Mouse (Mus musculus) lung, adult 2 months (tissue): ENCODE data around the gene Pdzd11.

Experiments
- CTCF ChIP-seq: fragments of 200-500 bp; IDR thresholded peaks from 2 replicates; pipeline ENCODE4 v1.5.1; 2011; ENCODE audit warnings: mild to moderate bottlenecking, low read length, control low read depth; ENCODE audit not compliant: insufficient read depth
- POLR2A ChIP-seq: fragments of 200-500 bp; IDR thresholded peaks from 2 replicates; pipeline ENCODE4 v1.6.1; 2011; ENCODE audit warnings: low read depth, mild to moderate bottlenecking, control low read depth, low read length, borderline replicate concordance; ENCODE audit errors: extremely low read depth

GRCm38 (mm10) chrX:100638477-100638876 lies 12.1 kb upstream of the Pdzd11 start:
- no peak for TF ChIP-seq CTCF
- no peak for TF ChIP-seq POLR2A
